21 mouse cellular contexts compared by ENCODE assay signal in the genomic region with DNA sequence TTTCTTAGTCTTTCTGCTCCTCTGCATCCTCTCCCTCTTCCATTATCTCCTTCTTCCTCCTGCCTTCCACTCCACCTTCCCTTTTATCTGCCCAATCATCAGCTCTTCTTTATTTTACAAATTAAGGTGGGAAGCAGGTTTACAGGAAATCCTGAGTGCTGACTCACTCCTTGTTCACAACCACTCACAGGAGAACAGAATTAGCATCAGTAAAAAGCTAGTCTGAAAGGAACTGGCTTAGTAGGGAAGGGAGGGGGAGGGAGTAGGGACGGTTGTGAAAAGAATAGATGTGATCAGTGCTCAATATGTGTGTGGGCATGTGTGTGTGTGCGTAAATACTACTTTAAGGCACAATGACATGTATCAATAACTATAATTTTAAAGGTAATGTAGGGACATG.
DNase-seq lines count a peak whose midpoint lies in the region; ATAC-seq and TF ChIP-seq lines count a peak whose summit lies in the region.
"Had no signal": no experiment of that assay in that cellular context is flagged by ENCODE, and none has a peak within 500 bp of the region (broad histone marks: within the 10 kb centered on the region; RNA-seq: fewer than 3 reads in every experiment).

No protein-coding gene starts in this region.

- WGBS in intestine, postnatal 0 days = 76% methylated on average over 2 of the region's 2 CpGs
- WGBS in intestine, embryonic 16.5 days = 70% methylated on average over 2 of the region's 2 CpGs

- ATAC-seq in intestine, postnatal 0 days = no peak
- no peak for ATAC-seq in intestine, embryonic 16.5 days
- 0 out of 2 replicates have a peak, but pooled peaks have one; percentile 53 for ATAC-seq in megakaryocyte progenitor cell, adult 5-6 weeks (replicated peaks; ENCODE audit: poor library complexity)
- ATAC-seq: forebrain, embryonic 13.5 days; forebrain, postnatal 0 days; hindbrain, embryonic 16.5 days; inflammation-experienced regulatory T-cells, adult 6 months had no signal

- H3K4me3 ChIP-seq in intestine, postnatal 0 days (ENCODE audit: low read depth, low read length) = no peak overlapping the region
- H3K4me3 ChIP-seq in intestine, embryonic 16.5 days (ENCODE audit: low read length) = no peak overlapping the region
- H3K4me3 ChIP-seq: embryonic facial prominence, embryonic 10.5 days; forebrain, embryonic 13.5 days; heart, embryonic 15.5 days; hindbrain, embryonic 12.5 days had no signal

- H3K9me3 ChIP-seq in intestine, postnatal 0 days (ENCODE audit: control insufficient read depth) = no peaks in the 10 kb centered on the region
- H3K9me3 ChIP-seq in intestine, embryonic 16.5 days (ENCODE audit: control insufficient read depth, low read length) = no peaks in the 10 kb centered on the region
- H3K9me3 ChIP-seq: embryonic facial prominence, embryonic 10.5 days; forebrain, embryonic 13.5 days; heart, embryonic 15.5 days; hindbrain, embryonic 12.5 days had no signal

- no peaks in the 10 kb centered on the region for H3K27me3 ChIP-seq in intestine, postnatal 0 days (replicated peaks; ENCODE audit: control insufficient read depth, insufficient read depth, low read length)
- no peaks in the 10 kb centered on the region for H3K27me3 ChIP-seq in intestine, embryonic 16.5 days (replicated peaks; ENCODE audit: control insufficient read depth, insufficient read depth, low read length)
- H3K27me3 ChIP-seq: forebrain, embryonic 13.5 days; heart, embryonic 15.5 days; hindbrain, embryonic 12.5 days had no signal

- peak overlapping the region; percentile 37 for H3K4me2 ChIP-seq in intestine, postnatal 0 days (replicated peaks; ENCODE audit: low read depth)
- H3K4me2 ChIP-seq in intestine, embryonic 16.5 days (ENCODE audit: low read depth, low read length) = no peak overlapping the region
- H3K4me2 ChIP-seq: forebrain, embryonic 13.5 days; heart, embryonic 11.5 days; heart, embryonic 15.5 days; hindbrain, embryonic 12.5 days had no signal

- no peak overlapping the region for H3K27ac ChIP-seq in intestine, postnatal 0 days (ENCODE audit: low read depth, low read length)
- no peak overlapping the region for H3K27ac ChIP-seq in intestine, embryonic 16.5 days (ENCODE audit: low read length)
- H3K27ac ChIP-seq: embryonic facial prominence, embryonic 10.5 days; forebrain, embryonic 13.5 days; heart, embryonic 15.5 days; hindbrain, embryonic 12.5 days had no signal

- H3K4me1 ChIP-seq in intestine, postnatal 0 days (replicated peaks; ENCODE audit: control insufficient read depth, insufficient read depth, low read length) = peaks cover 4% of the 10 kb centered on the region; the same call in 1 of the 2 replicates
- no peaks in the 10 kb centered on the region for H3K4me1 ChIP-seq in intestine, embryonic 16.5 days (ENCODE audit: control insufficient read depth, insufficient read depth, low read length)
- H3K4me1 ChIP-seq: forebrain, embryonic 13.5 days had no signal

- no peak for TF ChIP-seq CTCF in intestine, postnatal 0 days (IDR thresholded peaks at IDR 0.05; ENCODE audit: low read depth)

- DNase-seq in ES-CJ7 (ENCODE audit: low read depth, low spot score) = peak; percentile 91
- peak; percentile 51 for DNase-seq in brain, adult 2 months (ENCODE audit: low read depth, low spot score)
- no peak for DNase-seq in layer of hippocampus, adult 18-20 months (ENCODE audit: low spot score in 2 of 2)
- DNase-seq in right cerebral cortex, adult 2 months (ENCODE audit: low spot score in 2 of 2) = no peak
- no peak for DNase-seq in urinary bladder, adult 18-20 months (ENCODE audit: low spot score in 2 of 2)
- DNase-seq: cerebellum, adult 18-20 months; cerebellum, adult 9-11 months; forebrain, postnatal 0 days; gastrocnemius, postnatal 36 days; heart, postnatal 14 days; kidney, adult 18-20 months had no signal

- no peak overlapping the region for H3K9ac ChIP-seq in intestine, postnatal 0 days (ENCODE audit: low read depth, low read length)
- H3K9ac ChIP-seq in intestine, embryonic 16.5 days (ENCODE audit: low read depth, low read length) = no peak overlapping the region
- H3K9ac ChIP-seq: forebrain, embryonic 13.5 days; forebrain, postnatal 0 days; heart, embryonic 15.5 days; hindbrain, embryonic 12.5 days had no signal

- no peaks in the 10 kb centered on the region for H3K36me3 ChIP-seq in intestine, postnatal 0 days (ENCODE audit: control insufficient read depth, insufficient read depth)
- H3K36me3 ChIP-seq in intestine, embryonic 16.5 days (ENCODE audit: control insufficient read depth, insufficient read depth, low read length) = no peaks in the 10 kb centered on the region
- H3K36me3 ChIP-seq: embryonic facial prominence, embryonic 10.5 days; heart, embryonic 15.5 days; hindbrain, embryonic 12.5 days had no signal

Comparison
In these comparisons a context has a peak if more than half of its experiments do, and no peak if none do; other contexts are left out.
1. DNase-seq: peak in ES-CJ7 (single experiment) and brain, adult 2 months (single experiment); none in layer of hippocampus, adult 18-20 months (0 of 2), right cerebral cortex, adult 2 months (0 of 2) and urinary bladder, adult 18-20 months (0 of 2).